Mouse (Mus musculus) liver, postnatal 0 days (tissue): ENCODE results near the gene Clmp.

ENCODE experiments used
- CTCF ChIP-seq: sonication (generic); IDR thresholded peaks from 2 replicates; pipeline ENCODE4 v1.5.1; 2016; ENCODE audit warnings: antibody characterized with exemption, low read depth
- EP300 ChIP-seq: IDR thresholded peaks from 2 replicates; pipeline ENCODE4 v1.6.1; 2016; ENCODE audit warnings: antibody characterized with exemption, low read depth, mild to moderate bottlenecking

DNA sequence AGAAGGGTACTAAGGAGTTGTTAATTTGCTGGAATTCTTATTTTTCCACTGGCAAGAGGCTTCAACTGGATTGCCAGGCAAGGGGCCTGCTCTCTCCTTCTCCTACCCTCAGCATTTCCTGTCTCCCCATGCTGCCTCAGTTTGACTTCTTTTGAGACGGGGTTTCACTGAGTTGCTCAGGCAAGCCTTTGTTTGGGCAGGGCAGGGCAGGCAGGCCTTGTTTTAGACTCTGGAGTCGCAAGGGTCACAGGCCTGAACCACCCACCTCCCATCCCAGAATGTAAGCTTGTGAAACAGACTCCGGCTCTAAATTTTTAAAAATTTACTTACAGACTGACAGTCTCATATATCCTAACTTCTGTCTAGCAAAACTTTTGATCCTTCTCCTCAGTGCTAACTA is 113.3 kb downstream of the Clmp start:
- no peak for TF ChIP-seq CTCF
- no peak for TF ChIP-seq EP300
